Mouse (Mus musculus) CH12.LX (cell line): ENCODE measurements around the gene Taz. TPM values are rescaled to one million over a fixed set of nuclear protein-coding genes. Genes with fewer than 3 reads are reported as not detected.

ENCODE experiments used
- DNase-seq: peaks from one replicate; pipeline ENCODE4 v3.0.0-alpha.2; 2013; ENCODE audit errors: extremely low read depth
- H3K27ac ChIP-seq: 2 replicates; pipeline ENCODE4 v1.5.1; 2012; ENCODE audit warnings: low read depth, mild to moderate bottlenecking, control low read depth, moderate library complexity; ENCODE audit not compliant: insufficient read depth
- H3K27me3 ChIP-seq: replicated peaks from 2 replicates; pipeline ENCODE3; 2012; ENCODE audit warnings: inconsistent platforms
- H3K36me3 ChIP-seq, 2 experiments: replicated peaks in 1 of 2; 2 replicates each; pipeline versions ENCODE3 to v1.6.1; 2012; ENCODE audit warnings: inconsistent platforms in 1 of 2, low read length in 1 of 2, mild to moderate bottlenecking in 1 of 2, mixed read lengths in 1 of 2, moderate library complexity in 1 of 2; ENCODE audit not compliant: control insufficient read depth in 1 of 2, insufficient read depth in 1 of 2
- H3K4me1 ChIP-seq, 2 experiments: 2 replicates each; pipeline ENCODE4 v1.6.1; 2012; ENCODE audit warnings: inconsistent platforms in 1 of 2, moderate library complexity in 1 of 2; ENCODE audit not compliant: insufficient read depth in 2 of 2, control insufficient read depth in 1 of 2
- H3K4me2 ChIP-seq: 2 replicates; pipeline ENCODE4 v1.6.1; 2012; ENCODE audit warnings: low read depth, mild to moderate bottlenecking, control low read depth; ENCODE audit not compliant: poor library complexity, insufficient read depth, severe bottlenecking
- H3K4me3 ChIP-seq, 3 experiments: fragments of 150-350 bp in 1 of 3; sonication (generic) in 1 of 3; replicated peaks in 1 of 3; 2 replicates each; pipeline versions ENCODE3 to v1.5.1; 2011 to 2012; ENCODE audit warnings: low read depth in 2 of 3, low read length in 2 of 3, mild to moderate bottlenecking in 2 of 3, moderate library complexity in 2 of 3, control low read depth in 1 of 3, improper control_type of control experiment in 1 of 3, inconsistent platforms in 1 of 3, mixed read lengths in 1 of 3; ENCODE audit not compliant: poor library complexity in 1 of 3
- H3K79me2 ChIP-seq: replicated peaks from 2 replicates; pipeline ENCODE4 v1.6.1; 2012; ENCODE audit warnings: mild to moderate bottlenecking, moderate library complexity; ENCODE audit not compliant: control insufficient read depth, poor library complexity, insufficient read depth, severe bottlenecking; ENCODE audit errors: extremely low read depth
- H3K9ac ChIP-seq: 2 replicates; pipeline ENCODE4 v1.6.1; 2012; ENCODE audit warnings: low read depth, mild to moderate bottlenecking, control low read depth, moderate library complexity; ENCODE audit not compliant: insufficient read depth
- H3K9me3 ChIP-seq: replicated peaks from 2 replicates; pipeline ENCODE3; 2012; ENCODE audit warnings: low read length, inconsistent platforms, mixed read lengths
- CHD1 ChIP-seq: IDR thresholded peaks from 2 replicates; pipeline ENCODE4 v1.6.1; 2012; ENCODE audit warnings: low read depth, low read length, improper control_type of control experiment, inconsistent platforms
- CHD2 ChIP-seq: IDR thresholded peaks from 2 replicates; pipeline ENCODE4 v1.6.1; 2011; ENCODE audit warnings: low read length, improper control_type of control experiment
- CTCF ChIP-seq, 2 experiments: IDR thresholded peaks in 1 of 2; conservative IDR thresholded peaks in 1 of 2; 2 replicates each; pipeline ENCODE4 v1.5.1; 2011 to 2012; ENCODE audit warnings: low read depth in 2 of 2, low read length in 2 of 2, improper control_type of control experiment in 1 of 2, inconsistent platforms in 1 of 2, mild to moderate bottlenecking in 1 of 2, moderate library complexity in 1 of 2
- E2F4 ChIP-seq: IDR thresholded peaks from 2 replicates; pipeline ENCODE4 v1.6.1; 2011; ENCODE audit warnings: low read depth, low read length, improper control_type of control experiment; ENCODE audit not compliant: insufficient replicate concordance
- ELF1 ChIP-seq: IDR thresholded peaks from 2 replicates; pipeline ENCODE4 v1.6.1; 2014; ENCODE audit warnings: low read depth, mild to moderate bottlenecking, inconsistent platforms, low read length, improper control_type of control experiment
- ETS1 ChIP-seq: conservative IDR thresholded peaks from 2 replicates; pipeline ENCODE4 v1.6.1; 2012; ENCODE audit warnings: low read depth, mild to moderate bottlenecking, inconsistent platforms, low read length, improper control_type of control experiment, moderate library complexity
- HCFC1 ChIP-seq: IDR thresholded peaks from 2 replicates; pipeline ENCODE4 v1.6.1; 2012; ENCODE audit warnings: low read depth, mild to moderate bottlenecking, inconsistent platforms, low read length, improper control_type of control experiment
- JUND ChIP-seq: conservative IDR thresholded peaks from 2 replicates; pipeline ENCODE4 v1.6.1; 2011; ENCODE audit warnings: low read depth, low read length, improper control_type of control experiment
- KAT2A ChIP-seq: IDR thresholded peaks from 2 replicates; pipeline ENCODE4 v1.6.1; 2012; ENCODE audit warnings: low read length, improper control_type of control experiment, inconsistent platforms; ENCODE audit not compliant: insufficient replicate concordance
- MAFK ChIP-seq: IDR thresholded peaks from 2 replicates; pipeline ENCODE4 v1.6.1; 2011; ENCODE audit warnings: low read length, improper control_type of control experiment; ENCODE audit not compliant: insufficient replicate concordance
- MAX ChIP-seq: IDR thresholded peaks from 2 replicates; pipeline ENCODE4 v1.6.1; 2011; ENCODE audit warnings: low read length, improper control_type of control experiment
- MEF2A ChIP-seq: IDR thresholded peaks from 2 replicates; pipeline ENCODE4 v1.6.1; 2014; ENCODE audit warnings: low read depth, mild to moderate bottlenecking, inconsistent platforms, low read length, improper control_type of control experiment, borderline replicate concordance
- MXI1 ChIP-seq: IDR thresholded peaks from 2 replicates; pipeline ENCODE4 v1.6.1; 2011; ENCODE audit warnings: mild to moderate bottlenecking, low read depth, low read length, improper control_type of control experiment
- MYC ChIP-seq: IDR thresholded peaks from 2 replicates; pipeline ENCODE4 v1.6.1; 2011; ENCODE audit warnings: low read depth, mild to moderate bottlenecking, improper control_type of control experiment, low read length
- NELFE ChIP-seq: IDR thresholded peaks from 2 replicates; pipeline ENCODE4 v1.6.1; 2011; ENCODE audit warnings: low read depth, low read length, improper control_type of control experiment
- NRF1 ChIP-seq: IDR thresholded peaks from 2 replicates; pipeline ENCODE4 v1.6.1; 2014; ENCODE audit warnings: low read depth, mild to moderate bottlenecking, inconsistent platforms, low read length, improper control_type of control experiment, moderate library complexity
- PAX5 ChIP-seq: IDR thresholded peaks from 2 replicates; pipeline ENCODE4 v1.6.1; 2012; ENCODE audit warnings: low read length, inconsistent platforms, mixed read lengths
- POLR2A ChIP-seq: IDR thresholded peaks from 2 replicates; pipeline ENCODE4 v1.6.1; 2011; ENCODE audit warnings: low read depth, mild to moderate bottlenecking, improper control_type of control experiment, low read length
- POLR2AphosphoS2 ChIP-seq: IDR thresholded peaks from 2 replicates; pipeline ENCODE4 v1.6.1; 2011; ENCODE audit warnings: low read depth, low read length, improper control_type of control experiment
- RAD21 ChIP-seq: IDR thresholded peaks from 2 replicates; pipeline ENCODE4 v1.6.1; 2011; ENCODE audit warnings: low read depth, mild to moderate bottlenecking, low read length, improper control_type of control experiment, moderate library complexity
- RCOR1 ChIP-seq: conservative IDR thresholded peaks from 2 replicates; pipeline ENCODE4 v1.6.1; 2012; ENCODE audit warnings: low read depth, mild to moderate bottlenecking, inconsistent platforms, low read length, improper control_type of control experiment
- SIN3A ChIP-seq: IDR thresholded peaks from 2 replicates; pipeline ENCODE4 v1.6.1; 2012; ENCODE audit warnings: low read length, improper control_type of control experiment, inconsistent platforms
- SMC3 ChIP-seq: IDR thresholded peaks from 2 replicates; pipeline ENCODE4 v1.6.1; 2011; ENCODE audit warnings: low read depth, low read length, improper control_type of control experiment
- TBP ChIP-seq: conservative IDR thresholded peaks from 2 replicates; pipeline ENCODE4 v1.6.1; 2011; ENCODE audit warnings: low read depth, low read length, improper control_type of control experiment
- TCF12 ChIP-seq: IDR thresholded peaks from 2 replicates; pipeline ENCODE4 v1.6.1; 2014; ENCODE audit warnings: low read depth, mild to moderate bottlenecking, inconsistent platforms, low read length, improper control_type of control experiment
- UBTF ChIP-seq: IDR thresholded peaks from 2 replicates; pipeline ENCODE4 v1.6.1; 2012; ENCODE audit warnings: low read depth, mild to moderate bottlenecking, inconsistent platforms, low read length, improper control_type of control experiment, moderate library complexity
- USF1 ChIP-seq: IDR thresholded peaks from 2 replicates; pipeline ENCODE4 v1.6.1; 2014; ENCODE audit warnings: low read depth, mild to moderate bottlenecking, inconsistent platforms, low read length, improper control_type of control experiment
- ZKSCAN1 ChIP-seq: IDR thresholded peaks from 2 replicates; pipeline ENCODE4 v1.6.1; 2012; ENCODE audit warnings: low read depth, inconsistent platforms, low read length, improper control_type of control experiment, borderline replicate concordance
- ZMIZ1 ChIP-seq: IDR thresholded peaks from 2 replicates; pipeline ENCODE4 v1.6.1; 2012; ENCODE audit warnings: low read depth, mild to moderate bottlenecking, inconsistent platforms, low read length, improper control_type of control experiment
- ZNF384 ChIP-seq: IDR thresholded peaks from 2 replicates; pipeline ENCODE4 v1.6.1; 2012; ENCODE audit warnings: low read depth, low read length, improper control_type of control experiment, inconsistent platforms
- dilution Hi-C: fragments of 300-500 bp; cut with MboI; formaldehyde crosslinking; loops from 2 replicates; pipeline ENCODE4 v1.14.3; 2020; ENCODE audit warnings: low sequenced_read_pairs; ENCODE audit not compliant: extremely low pct_unique_long_range_greater_than_20kb, extremely low pct_ligation_motif_present
- in situ Hi-C: fragments of 300-500 bp; cut with MboI; formaldehyde crosslinking; loops from 3 replicates; pipeline ENCODE4 v1.14.3; 2019; ENCODE audit warnings: low sequenced_read_pairs, low pct_ligation_motif_present, low pct_unique_long_range_greater_than_20kb, mixed read lengths
- polyA plus RNA-seq: library from polyadenylated mRNA; unstranded; fragments of >175 nt; gene quantifications from 2 replicates; pipeline ENCODE4 v1.2.1, GENCODE M21; 2012; ENCODE audit warnings: low read depth; ENCODE audit not compliant: insufficient read length
- total RNA-seq, 2 experiments: library from RNA; depleted of rRNA; stranded (reverse); fragments of 300-350 nt in 1 of 2; fragments of >200 nt in 1 of 2; gene quantifications; 2 replicates each; pipeline ENCODE4 v1.2.3; 2012 to 2014

The Taz gene
- 31.9 and 40.4 TPM in 2 replicates for total RNA-seq (2012; rRNA removed)
- 29.2 and 31.6 TPM in 2 replicates for total RNA-seq (2014; rRNA removed)
- polyA plus RNA-seq = 25.6 and 29.0 TPM in 2 replicates

DNA sequence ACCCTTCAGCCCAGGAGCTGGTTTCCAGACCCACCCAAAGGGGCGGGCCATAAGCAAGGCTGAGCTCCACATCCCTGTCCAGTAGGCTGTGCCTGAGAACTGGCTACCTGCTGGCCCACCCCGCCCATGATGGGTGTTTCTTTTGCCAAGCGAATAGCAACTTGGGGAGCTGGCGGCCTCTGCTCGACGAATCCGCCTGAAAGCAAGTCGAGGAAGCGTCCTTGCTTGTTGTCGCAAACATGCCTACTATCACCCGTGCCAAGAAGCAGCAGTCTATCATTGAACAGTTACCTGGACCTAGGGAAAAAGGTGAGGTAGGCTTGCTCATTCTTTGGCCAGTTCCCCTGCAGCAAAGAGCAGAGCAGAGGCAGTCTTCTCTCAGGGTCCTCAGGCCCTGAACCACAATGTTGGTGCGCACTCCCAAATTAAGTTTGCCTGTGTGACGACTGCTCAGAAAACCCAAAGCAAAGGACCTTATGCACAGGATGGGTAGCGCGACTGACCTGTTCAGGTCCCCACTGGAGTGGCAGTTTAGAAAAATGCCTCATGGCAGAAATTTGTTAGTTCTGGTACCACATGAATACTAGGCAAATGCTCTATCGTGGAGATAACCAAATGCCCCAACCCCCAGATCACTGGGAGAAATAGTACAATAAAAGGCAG is at the start of gene Taz, which contains the start of gene Dnase1l1:
Gene Taz (plus strand): TSS at position 181 of the 663 bp plus-strand sequence.
Gene Dnase1l1 (minus strand): TSS at position 606 of the 663 bp plus-strand sequence.
- Histone ChIP-seq H3K9ac (peak within 1 kb of the TSS; percentile 93), H3K4me3 (peak within 1 kb of the TSS; percentile 71 to 97 (median 76)), H3K4me2 (peak within 1 kb of the TSS; percentile 78), H3K27me3 (no peaks in the 10 kb centered on the region), H3K27ac (peak within 1 kb of the TSS; percentile 80), H3K36me3 (peaks cover 0 to 16% of the 10 kb centered on the region in 2 experiments), H3K79me2 (peaks cover 11% of the 10 kb centered on the region), H3K9me3 (no peaks in the 10 kb centered on the region), H3K4me1 (peaks cover 0 to 10% of the 10 kb centered on the region in 2 experiments; a peak in 2 of 4 replicates)
- no peak for TF ChIP-seq POLR2AphosphoS2
- peak; percentile 43; the same call in 1 of the 2 replicates for TF ChIP-seq NELFE
- no peak for TF ChIP-seq ELF1
- no peak for TF ChIP-seq RAD21
- no peak for TF ChIP-seq E2F4
- TF ChIP-seq UBTF = no peak
- TF ChIP-seq ZMIZ1 = no peak
- peak; percentile 56 for TF ChIP-seq POLR2A
- peak; percentile 62; the same call in 1 of the 2 replicates for TF ChIP-seq CHD1
- no peak for TF ChIP-seq USF1
- TF ChIP-seq HCFC1 = no peak
- TF ChIP-seq TCF12 = 0 out of 2 replicates have a peak, but pooled peaks have one; percentile 11
- TF ChIP-seq MYC = no peak
- dilution Hi-C loops = no loop called here
- in situ Hi-C loops = no loop called here
- peak; percentile 77 for DNase-seq

DNA sequence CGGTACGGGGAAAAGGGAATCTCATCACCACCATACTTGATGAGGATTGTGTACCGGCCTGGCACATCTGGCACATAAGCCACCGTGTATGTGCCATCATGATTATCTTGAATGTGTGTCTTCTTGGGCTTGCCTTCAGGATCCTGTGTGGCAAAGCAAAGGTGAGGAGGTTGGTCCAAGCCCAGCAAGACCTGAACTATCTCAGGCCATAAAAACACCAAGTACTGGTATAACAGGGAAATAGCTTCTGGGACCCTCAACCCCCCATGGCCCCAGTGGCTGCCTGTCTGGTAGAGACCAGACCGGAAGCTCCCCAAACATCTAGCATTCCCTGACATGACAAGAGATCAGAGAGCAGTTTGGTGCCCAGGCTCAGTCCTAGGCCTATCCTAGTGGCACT is 48.5 kb upstream of the Taz start:
- Histone ChIP-seq H3K4me3 (no peak overlapping the region), H3K27me3 (no peaks in the 10 kb centered on the region), H3K4me2 (no peak overlapping the region), H3K27ac (no peak overlapping the region), H3K9ac (no peak overlapping the region), H3K79me2 (no peaks in the 10 kb centered on the region), H3K9me3 (no peaks in the 10 kb centered on the region)
- dilution Hi-C loops = no loop called here
- TF ChIP-seq SIN3A (no peak), TBP (no peak), SMC3 (no peak), NRF1 (no peak), CHD2 (no peak), ZNF384 (no peak), MAFK (no peak), E2F4 (no peak), CTCF (conservative IDR thresholded peaks at IDR 0.05 in 1 of 2, IDR thresholded peaks at IDR 0.05 in 1 of 2; ENCODE audit: low read depth in 2 of 2, low read length in 2 of 2) (no peak), MXI1 (no peak), ETS1 (no peak), PAX5 (no peak), MAX (no peak), ZKSCAN1 (no peak), MEF2A (no peak), RCOR1 (no peak), KAT2A (no peak), JUND (no peak)
- TF ChIP-seq, all 38 proteins: peak for 0
- in situ Hi-C loops = no loop called here
- Histone ChIP-seq H3K36me3 (peaks cover 80 to 97% of the 10 kb centered on the region in 2 experiments), H3K4me1 (no peaks in the 10 kb centered on the region)
- no peak for DNase-seq
